Mouse (Mus musculus): ENCODE data around the gene Tln2.
"Not testable (repeated sequence)": the region's sequence is repeated elsewhere in the genome, so short reads cannot be mapped to it uniquely, and the experiment has no call there.

The Tln2 gene

DNA sequence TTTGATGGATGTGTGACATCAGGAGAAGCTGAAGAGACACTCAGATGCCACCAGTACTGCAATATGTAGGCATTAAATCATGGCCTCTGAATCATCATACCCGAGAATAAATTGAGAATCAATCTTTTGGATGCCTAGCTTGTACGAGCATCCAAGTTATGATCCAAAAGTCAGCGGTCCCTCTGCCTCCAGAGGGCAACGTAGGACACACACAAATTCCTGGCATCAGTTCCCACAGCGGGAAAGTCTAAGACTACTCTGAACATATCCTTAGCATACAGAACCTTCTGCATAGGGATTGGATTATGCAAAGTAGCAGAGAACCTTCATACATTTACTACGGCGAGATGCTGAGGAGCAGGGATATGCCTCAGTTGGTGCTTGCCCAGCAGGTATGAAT, 210.5 kb downstream of the Tln2 start:
- no peak for DNase-seq

DNA sequence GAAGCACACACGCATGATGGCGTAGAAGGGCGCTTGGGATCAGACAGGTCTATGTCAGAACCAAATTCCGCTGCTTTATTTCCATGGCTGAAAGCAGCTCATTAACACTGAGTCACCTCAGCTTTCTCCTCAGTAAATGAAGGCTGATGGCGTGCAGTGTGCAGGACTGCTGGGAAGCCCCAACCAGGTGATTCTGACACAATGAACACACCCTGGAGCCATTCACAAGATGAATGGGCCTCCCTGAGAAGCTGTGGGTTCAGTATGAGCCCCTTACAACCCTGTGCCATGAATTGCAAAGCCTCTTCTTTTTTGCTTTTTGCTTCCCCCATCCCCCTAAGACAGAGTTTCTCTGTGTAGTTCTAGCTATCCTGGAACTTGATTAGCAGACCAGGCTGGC, 212.3 kb downstream of the Tln2 start:
- DNase-seq, result no peak

DNA sequence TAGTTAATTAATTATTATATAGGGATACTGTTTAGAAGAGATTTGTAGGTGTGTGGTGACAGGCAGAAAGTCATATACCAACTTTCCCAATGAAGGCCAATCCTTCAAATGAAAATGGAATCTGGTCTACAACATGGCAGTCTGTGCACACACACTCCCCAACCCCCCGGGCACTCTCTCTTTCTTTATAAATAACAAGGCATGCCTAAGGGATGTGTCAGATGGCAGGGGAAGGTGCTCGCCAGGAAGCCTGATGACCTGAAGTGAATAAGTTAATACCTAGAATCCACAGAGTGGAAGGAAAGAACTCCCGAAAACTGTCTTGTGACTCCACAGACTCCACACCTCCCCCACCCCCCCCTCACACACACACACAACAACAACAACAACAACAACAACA, 228.2 kb downstream of the Tln2 start:
- DNase-seq, result no peak

DNA sequence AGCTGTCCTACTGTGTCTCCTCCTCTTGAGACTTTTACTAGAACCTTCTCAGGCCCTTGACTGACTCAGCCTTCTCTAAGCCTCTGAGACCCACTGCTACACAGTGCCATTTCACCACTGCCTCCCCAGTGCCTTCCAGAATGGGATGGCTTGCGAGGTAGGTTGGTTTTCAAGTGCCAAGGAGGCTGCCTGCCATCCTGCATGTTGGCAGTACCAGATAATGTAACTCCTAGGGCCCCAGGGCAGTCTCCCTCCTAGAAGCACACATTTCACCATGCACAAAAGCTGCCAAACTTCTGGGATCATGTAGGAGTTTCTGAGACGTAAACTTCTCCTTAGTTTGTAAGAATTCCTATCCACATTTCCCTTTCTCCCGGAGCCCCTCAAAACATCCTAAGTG, 231.1 kb downstream of the Tln2 start:
- DNase-seq, result no peak

DNA sequence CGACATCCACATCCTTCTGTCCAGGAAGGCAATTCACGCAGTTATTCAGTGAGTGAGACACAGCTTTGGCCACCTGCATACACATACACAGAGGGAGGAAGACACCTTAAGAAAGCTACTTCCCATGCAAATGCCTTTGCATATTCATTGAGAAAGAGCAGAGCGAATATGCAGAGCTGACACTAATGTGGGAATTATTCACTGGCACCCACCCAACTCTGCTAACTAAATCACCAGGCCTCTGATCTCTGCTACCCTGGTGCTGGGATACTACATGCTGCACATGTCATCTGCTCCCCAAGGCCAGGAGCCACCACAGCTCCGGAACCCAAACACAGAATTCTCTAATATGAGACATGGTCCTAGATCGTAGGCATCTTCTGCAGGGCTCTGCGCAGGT, 237.6 kb downstream of the Tln2 start:
- DNase-seq, result no peak

DNA sequence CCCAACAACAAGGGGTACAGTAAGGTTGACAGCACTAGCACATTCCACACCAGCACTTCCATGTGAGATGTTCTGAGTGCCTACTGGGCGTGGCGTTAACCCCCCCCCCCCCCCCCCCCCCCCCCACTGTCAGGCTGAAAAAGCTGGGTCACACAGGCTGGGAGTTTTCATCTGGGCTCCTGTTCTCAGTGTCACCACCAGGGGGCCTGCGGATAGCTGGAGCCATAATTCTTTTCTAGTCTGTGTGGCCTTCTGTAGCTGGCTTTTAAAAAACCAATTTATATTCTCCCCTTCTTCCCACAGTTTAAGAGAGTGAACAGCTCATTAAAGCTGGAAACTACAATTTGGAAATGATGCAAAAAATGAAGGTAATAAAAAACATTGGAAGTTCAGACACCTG, 244.1 kb downstream of the Tln2 start:
- peak; percentile 78 for DNase-seq

DNA sequence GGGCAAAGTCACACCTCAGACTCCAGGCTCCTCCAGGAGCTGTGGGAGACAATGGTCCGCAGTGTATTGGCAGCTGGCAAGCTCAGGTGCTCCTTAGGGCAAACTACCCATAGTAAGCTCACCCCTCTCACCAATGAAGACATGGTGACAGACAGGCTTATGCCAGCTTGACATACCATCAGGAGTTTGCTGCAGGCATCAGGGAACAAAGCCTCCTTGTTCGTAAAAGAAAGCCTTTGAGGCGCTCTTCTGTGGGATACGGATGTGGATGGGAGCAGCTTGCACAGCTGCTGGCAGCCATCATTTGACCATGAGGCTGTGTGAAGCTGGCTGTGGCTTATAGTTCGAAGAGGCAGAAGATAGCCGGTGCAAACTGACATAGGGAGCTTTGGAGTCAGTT, 254.5 kb downstream of the Tln2 start:
- no peak for DNase-seq

DNA sequence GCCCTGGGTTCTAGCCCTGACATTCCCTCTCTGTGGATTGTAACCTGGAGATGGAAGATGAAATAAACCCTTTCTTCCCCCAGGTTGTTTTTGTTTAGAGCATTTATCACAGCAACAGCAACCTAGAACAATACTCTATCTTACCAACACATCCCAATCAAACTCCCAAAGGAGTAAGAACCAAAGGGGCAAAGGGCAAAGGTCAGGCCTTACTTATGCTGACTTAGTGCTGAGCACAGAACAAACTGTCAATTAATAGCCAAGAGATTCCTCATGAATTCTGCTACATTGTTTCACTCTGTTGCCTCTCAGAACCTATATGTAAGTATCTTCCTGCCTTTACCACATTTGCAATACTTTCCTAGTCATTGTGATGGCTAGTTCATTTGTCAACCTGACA, 255.5 kb downstream of the Tln2 start:
- DNase-seq, result no peak

DNA sequence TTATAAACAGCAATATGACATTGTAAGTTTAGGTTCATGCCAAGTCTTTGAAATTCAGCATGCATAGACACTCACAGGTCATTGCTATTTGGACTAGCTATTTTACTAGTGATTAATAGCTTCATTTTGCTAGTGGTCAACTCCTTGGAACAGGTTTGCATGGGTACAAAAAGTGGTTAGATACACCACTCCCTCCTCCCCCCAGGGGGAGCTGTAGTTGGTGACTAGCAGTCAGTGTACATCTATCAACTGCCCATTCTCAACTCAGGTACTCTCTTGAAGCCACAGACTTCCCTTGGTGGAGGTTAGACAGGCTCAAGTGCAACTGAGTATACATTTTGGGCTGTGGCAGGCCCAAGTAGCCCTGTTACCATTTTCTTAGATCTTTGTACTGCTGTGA, 256.5 kb downstream of the Tln2 start:
- no peak for DNase-seq

DNA sequence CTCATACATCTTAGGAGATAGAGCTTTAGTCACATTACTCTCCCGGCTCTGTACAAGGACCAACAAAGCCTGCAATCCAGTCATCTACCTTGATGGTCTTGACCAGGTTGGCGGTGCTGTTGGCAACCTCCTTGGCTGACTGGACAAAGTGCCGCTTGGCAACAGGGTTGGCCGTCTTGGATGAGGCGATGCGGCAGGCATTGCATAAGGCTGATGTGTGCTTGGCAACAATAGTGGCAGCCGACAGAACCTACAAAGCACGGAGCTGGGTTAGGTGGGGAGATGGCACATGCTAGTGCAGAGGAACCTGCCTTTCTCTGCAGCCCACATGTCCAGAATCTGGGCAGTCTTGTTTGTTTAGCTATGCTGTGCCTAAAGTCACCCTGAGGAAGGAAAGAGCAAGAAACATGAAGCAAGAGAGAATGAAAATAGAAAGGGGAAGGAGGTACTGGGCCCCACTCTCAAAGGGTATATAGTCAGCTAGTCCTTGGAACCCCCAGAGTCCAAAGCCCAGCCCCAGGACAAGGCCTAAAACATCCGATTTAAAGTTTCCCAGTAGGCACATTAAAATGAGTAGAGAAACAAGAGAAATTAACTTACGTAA, 257.0 kb downstream of the Tln2 start:
- DNase-seq, result no peak

DNA sequence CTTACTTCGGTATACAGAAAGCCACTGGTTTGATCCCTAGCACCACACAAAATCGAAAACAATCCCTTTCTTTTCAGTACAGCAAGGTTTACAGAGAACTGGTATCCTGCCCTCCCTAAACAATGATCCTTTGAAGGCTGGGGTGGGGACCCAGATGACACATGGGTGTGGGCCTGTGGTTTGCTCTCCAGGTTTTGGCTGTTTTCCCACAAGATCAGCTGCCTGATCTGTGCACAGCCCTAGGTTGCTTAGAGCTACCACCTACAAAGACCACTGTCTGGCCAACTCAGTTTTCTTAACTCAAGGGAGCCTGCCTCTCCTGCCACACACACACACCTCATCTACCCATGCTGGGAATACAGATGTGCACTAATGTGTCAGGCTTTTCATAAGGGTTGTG, 257.9 kb downstream of the Tln2 start:
- no peak for DNase-seq

DNA sequence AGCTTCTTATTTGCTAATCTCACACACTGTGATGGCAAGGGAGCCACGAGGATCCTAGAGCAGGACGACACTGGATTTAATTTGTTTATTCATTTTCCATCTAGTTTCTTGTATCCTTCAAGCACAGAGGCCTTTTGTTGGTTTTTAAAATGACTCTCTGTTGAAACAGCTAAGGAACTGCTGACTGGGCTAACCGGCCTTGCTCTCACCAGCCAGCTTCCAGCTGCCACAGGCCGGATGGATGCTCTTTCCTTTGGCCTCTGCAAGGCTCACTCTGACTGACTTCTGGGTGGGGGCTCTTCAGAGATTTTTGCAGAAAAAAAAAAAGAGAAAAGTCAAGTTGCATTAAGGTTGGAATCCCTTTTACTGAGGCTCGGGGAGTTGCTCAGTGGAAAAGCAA, 258.7 kb downstream of the Tln2 start:
- DNase-seq, result no peak

DNA sequence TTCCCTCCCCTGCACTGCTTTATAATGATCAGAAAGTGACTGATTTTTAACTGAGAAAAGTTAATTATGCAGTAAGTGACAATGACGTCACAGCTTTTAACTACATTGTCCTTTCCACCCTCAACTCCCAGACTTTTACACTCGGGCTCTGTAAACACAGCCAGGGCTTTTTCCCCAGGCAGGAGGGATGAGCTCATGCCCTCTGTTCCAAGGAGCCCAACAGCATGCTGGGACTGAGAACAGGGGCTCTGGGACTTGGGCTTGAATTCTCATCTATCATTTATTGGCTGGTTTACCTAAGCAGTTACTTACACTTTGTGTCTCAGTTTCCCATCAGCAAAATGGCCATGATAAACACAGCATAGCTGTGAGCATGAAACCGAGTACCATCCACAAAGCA, 259.2 kb downstream of the Tln2 start:
- DNase-seq, result no peak

DNA sequence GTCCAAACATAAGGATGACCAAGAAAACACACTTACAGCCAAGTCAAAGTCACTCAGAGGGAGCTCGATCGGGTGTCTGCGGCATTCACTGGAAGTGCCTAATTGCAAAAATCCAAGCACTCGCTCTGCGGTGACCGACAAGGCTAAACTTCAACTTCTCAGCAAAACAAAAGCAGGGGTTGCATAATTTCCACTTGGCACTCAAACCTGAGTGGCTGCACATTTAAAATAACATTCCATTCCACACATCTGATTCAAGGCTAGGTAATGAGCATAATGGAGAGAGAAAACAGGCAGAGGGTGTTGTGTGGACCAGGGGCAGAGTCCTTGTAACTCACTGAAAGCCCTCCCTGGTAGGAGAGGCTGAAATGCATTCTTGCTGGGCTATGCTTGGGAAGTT, 260.3 kb downstream of the Tln2 start:
- DNase-seq, result no peak

DNA sequence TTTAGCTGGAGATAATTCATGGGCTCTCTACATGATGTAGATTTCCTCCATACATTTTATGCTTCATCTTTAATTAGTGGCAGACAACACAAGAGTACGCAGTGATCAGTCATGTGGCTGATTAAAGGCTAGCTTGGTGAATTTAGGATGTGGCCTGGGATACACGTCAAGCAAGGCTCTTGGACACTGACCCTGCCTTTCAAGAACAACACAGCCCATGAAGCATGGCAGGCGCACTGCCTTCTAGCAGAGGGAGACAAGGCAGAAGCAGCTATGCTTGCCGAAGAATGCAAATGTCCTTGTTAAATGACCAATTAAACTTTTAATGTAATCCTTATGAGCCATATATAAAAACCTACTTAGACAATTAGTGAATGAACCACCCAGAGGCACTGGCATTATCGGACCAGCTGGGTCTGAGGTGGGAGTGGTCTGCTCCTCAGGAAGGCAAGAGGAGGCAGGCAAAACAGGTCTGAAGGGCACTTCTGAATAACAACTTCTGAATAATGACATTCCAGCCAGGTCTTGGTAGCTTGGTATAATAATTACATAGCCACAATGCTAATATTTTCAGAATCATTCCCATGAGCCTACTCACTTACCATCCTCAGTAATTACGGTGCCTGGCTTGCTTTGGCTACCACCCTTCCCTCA, 262.1 kb downstream of the Tln2 start:
- no peak for DNase-seq

DNA sequence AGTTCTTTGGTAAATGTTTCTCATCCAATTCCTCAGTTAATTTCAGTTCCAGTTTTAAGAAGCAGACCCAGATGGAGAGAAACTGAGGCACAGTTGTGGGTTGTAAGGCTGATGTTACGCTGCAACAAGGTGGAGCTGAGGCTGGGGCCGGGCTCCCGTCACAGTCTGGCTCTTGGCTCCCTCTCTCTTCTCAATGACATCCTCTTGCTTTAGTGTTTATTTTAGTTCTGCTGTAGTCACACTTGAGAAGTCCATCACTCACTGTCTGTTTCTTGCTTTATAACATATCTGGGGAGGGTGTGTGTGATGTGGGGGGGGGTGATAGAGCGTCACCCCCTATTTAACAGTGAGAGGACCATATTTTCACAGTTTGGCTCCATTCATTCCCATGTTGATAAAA, 272.0 kb downstream of the Tln2 start:
- DNase-seq, result no peak

DNA sequence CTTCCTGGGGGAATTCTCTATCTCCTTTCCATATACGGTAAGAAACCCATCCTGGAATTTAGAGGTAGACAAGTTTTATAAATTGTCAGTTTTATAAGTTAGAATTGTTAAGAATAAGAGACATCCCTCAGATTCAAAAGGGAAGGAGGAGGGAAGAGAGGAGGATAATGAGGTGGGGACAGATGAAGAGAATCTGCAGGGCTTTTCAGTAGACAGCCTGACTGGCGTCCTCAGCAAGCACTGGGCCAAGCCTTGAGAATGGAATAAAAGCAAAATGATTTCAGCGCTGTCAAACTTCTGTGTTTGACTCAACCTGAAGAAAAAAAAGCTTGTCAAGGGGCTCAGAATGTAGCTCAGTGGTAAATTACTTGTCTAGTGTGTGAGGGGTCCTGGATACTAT, 272.7 kb downstream of the Tln2 start:
- DNase-seq, result no peak

DNA sequence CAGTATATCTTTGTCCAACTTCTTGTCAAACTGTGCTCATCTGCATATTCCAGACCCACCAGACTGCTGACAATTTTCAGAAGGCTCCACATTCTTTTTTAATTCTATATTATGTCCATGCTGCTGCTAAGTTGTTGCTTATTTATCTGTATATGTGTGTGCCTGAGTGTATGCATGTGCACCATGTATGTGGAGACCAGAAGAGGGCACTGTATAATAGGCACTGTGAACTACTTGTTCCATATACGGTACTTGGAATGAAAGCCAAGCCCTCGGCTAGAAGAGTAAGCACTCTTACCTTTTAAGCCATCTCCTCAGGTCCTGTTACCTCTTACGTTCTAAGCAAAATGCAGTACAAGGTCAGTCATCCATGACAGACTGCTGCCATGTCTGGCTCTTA, 274.0 kb downstream of the Tln2 start:
- peak; percentile 22 for DNase-seq

DNA sequence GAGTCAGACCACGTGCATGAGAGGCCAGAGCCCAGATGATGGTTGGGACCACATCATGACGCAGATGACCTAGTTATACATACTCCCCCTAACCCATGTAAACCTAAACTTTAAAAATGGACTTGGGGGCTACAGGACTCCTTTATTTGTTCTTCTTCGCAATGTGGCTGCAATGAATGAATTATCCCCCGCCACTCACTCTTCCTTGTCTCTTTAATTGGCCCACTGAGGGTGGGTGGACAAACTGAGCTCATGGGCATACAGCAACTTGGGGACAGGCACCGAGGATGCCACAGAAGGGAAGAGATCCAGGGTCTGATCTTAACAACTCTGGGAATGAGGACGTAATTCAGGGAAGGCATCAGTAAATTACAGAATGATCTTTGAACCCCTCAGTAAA, 277.7 kb downstream of the Tln2 start:
- no peak for DNase-seq

DNA sequence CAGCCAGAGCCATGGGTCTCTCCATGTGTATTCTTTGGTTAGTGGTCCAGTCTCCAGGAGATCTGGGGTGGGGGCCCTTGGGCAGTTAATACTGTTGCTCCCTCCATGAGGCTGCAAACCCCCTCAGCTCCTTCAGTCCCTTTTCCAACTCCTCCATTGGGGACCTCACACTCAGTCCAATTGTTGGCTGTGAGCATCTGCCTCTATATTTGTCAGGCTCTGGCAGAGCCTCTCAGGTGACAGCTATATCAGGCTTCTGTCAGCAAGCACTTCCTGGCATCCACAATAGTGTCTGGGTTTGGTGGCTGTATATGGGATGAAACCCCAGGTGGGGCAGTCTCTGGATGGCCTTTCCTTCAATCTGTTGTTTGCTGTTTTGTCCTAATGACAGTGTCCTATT, 279.2 kb downstream of the Tln2 start:
- DNase-seq, result not testable (repeated sequence)

DNA sequence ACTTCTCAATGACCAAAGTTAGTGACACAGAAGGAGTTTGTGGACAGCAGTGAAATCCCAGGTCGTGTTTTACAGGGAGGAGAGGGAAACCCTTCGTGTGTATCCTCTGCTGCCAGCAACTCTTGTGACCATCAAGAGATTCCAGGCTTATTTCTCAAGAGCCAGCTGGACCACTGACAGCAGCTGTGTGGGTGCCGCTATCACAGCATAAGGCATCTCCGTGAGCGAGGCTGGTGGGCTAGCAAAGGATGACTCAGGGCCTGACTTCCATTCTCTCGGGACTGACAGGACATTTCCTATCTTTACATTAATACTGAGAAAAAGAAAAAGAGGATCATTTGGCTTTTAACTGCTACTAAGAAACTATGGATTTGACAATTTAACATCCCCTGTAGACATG, 283.1 kb downstream of the Tln2 start:
- no peak for DNase-seq

DNA sequence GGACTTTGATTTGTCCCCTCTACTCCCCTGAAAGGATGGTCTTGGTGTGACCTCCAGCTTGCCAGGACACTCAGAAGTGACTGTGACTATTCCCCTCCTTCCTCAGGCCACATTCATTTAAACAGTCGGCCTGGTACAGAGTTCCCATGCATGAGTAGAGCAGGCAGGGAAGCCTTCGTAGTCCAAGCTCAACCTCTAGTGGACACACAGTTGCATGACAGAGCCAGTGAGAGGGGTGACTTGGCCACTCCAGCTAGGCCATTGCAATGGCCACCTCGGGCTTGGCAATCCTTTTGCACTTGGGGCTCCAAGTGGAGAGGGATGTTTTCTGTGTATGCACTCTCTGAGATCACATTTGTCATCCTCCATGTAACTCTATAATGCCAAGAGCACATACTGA, 285.2 kb downstream of the Tln2 start:
- DNase-seq, result peak; percentile 58

DNA sequence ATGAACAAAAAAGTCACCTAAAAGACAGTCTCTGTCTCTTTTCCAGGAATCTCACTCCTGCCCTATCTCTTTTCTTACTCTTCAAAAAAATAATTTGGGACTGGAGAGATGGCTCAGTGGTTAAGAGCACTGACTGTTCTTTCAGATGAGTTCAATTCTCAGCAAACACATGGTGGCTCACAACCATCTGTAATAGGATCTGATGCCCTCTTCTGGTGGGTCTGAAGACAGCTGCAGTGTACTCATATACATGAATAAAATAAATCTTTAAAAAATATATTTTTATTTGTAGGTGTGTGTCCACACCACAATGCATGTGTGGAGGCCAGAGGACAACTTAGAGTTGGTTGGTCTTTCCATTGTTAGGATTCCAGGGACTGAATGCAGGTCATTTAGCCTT, 286.1 kb downstream of the Tln2 start:
- DNase-seq, result no peak

DNA sequence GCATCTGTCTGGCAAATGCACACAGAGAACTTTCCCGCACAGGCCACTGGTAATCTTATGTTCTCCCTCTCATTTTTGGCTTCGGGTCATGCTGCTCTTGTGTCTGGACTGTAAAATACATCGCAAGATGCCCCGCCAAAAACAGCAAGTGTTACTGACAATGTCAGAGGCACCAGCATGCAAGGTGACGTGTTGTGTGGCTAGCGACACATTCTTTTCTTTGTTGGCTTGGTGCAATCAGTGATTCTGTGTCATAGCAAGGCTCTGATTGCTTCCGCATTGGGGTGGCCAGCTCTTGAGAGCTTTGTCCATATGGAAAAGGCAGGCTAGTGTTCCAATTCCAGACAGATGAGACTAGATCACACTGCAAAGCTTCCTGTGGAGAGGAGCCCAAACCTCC, 288.8 kb downstream of the Tln2 start:
- no peak for DNase-seq

DNA sequence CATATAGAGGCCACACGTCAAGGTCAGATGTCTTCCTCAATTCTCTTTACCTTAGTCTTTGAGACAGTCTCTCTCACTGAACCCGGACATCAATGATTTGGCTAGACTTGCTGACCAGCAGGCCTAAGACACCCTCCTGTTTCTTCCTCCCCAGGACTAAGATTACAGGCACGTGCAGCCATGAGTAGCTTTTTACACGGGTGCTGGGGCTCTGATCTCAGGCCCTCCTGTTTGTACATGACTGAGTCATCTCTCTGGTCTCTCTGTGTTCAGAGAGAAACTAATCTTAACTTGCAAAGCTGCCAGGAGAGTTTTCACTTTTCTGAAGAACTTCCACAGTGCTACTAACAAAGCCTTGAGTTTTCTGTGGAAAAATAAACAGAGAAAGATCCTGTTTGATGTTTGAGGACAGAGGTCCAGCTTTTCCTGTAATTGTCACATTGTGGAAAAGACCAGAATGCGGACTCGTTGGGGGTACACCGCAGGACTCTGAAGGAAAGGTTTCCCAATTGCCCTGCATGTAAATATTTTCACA, 289.4 kb downstream of the Tln2 start:
- no peak for DNase-seq

Measured in retina, postnatal 1 day (tissue).